Mouse (Mus musculus) intestine, embryonic 14.5 days (tissue): ENCODE measurements around the gene Rchy1. TPM values are rescaled to one million over a fixed set of nuclear protein-coding genes. Genes with fewer than 3 reads are reported as not detected.

Experiments used
- ATAC-seq: fragments of 200-750 bp; cut with Nextera tagmentation; replicated peaks from 2 replicates; pipeline ENCODE4 v1.8.0; 2017; ENCODE audit warnings: low read depth, moderate number of reproducible peaks, moderate TSS enrichment, moderate library complexity; ENCODE audit not compliant: low FRiP score, low TSS enrichment
- DNase-seq: peaks from one replicate; pipeline ENCODE4 v3.0.0-alpha.2; 2018; ENCODE audit warnings: low spot score
- H3K27ac ChIP-seq: fragments of 300-500 bp; sonication (generic); 2 replicates; pipeline ENCODE4 v1.5.1; 2014; ENCODE audit warnings: low read depth, mild to moderate bottlenecking, control low read depth
- H3K27me3 ChIP-seq: fragments of 300-500 bp; sonication (generic); replicated peaks from 2 replicates; pipeline ENCODE4 v1.6.1; 2014; ENCODE audit warnings: low read length, control low read depth; ENCODE audit not compliant: control insufficient read depth, insufficient read depth
- H3K36me3 ChIP-seq: fragments of 300-500 bp; sonication (generic); 2 replicates; pipeline ENCODE4 v1.6.1; 2014; ENCODE audit warnings: low read length, control low read depth; ENCODE audit not compliant: control insufficient read depth, insufficient read depth
- H3K4me1 ChIP-seq: fragments of 300-500 bp; sonication (generic); replicated peaks from 2 replicates; pipeline ENCODE4 v1.6.1; 2014; ENCODE audit warnings: low read length, control low read depth, mixed read lengths; ENCODE audit not compliant: control insufficient read depth, insufficient read depth
- H3K4me2 ChIP-seq: fragments of 300-500 bp; sonication (generic); 2 replicates; pipeline ENCODE4 v1.6.1; 2014; ENCODE audit warnings: low read length
- H3K4me3 ChIP-seq: fragments of 300-500 bp; sonication (generic); 2 replicates; pipeline ENCODE4 v1.5.1; 2014; ENCODE audit warnings: low read depth, low read length, control low read depth, mixed read lengths
- H3K9ac ChIP-seq: fragments of 300-500 bp; sonication (generic); 2 replicates; pipeline ENCODE4 v1.6.1; 2014; ENCODE audit warnings: mild to moderate bottlenecking, low read length
- H3K9me3 ChIP-seq: fragments of 300-500 bp; sonication (generic); 2 replicates; pipeline ENCODE4 v1.6.1; 2016; ENCODE audit warnings: low read length, control low read depth; ENCODE audit not compliant: control insufficient read depth
- WGBS: fragments of 180-500 bp; shearing (Covaris S2); extraction: QIAGEN DNeasy Blood & Tissue Kit; methylation state at CpG from one replicate; pipeline ENCODE4 v1.1.7; 2014; 5-methylcytosine and 5-hydroxymethylcytosine counted together
- polyA plus RNA-seq: library from polyadenylated mRNA; unstranded; fragments of >200 nt; fragmentation: Nextera tagmentation; extraction: Ambion mirVana; gene quantifications from 2 replicates; pipeline ENCODE4 v1.2.1, GENCODE M21; 2014

The Rchy1 gene
- polyA plus RNA-seq, 1 experiment from 2014 or later, result 51.3 TPM

- no peaks in the 10 kb centered on the region for H3K9me3 ChIP-seq
- DNase-seq (no peak), ATAC-seq (no peak)
- no peaks in the 10 kb centered on the region for H3K27me3 ChIP-seq
- no peak overlapping the region for H3K27ac ChIP-seq
- H3K4me2 ChIP-seq, result no peak overlapping the region
- WGBS, result 63% methylated on average over 10 of the region's 10 CpGs
- H3K36me3 ChIP-seq, result no peaks in the 10 kb centered on the region
- no peak overlapping the region for H3K9ac ChIP-seq
- no peaks in the 10 kb centered on the region for H3K4me1 ChIP-seq
- H3K4me3 ChIP-seq, result no peak overlapping the region
Measured at GRCm38 (mm10) chr5:91909010-91909620, 53.8 kb downstream of the Rchy1 start.

Other genes starting within 250 kb of the Rchy1 start
- not detected in 2 replicates for gene Odaph, start 24.4 kb upstream of the Rchy1 start, polyA plus RNA-seq
- 2.5 and 2.6 TPM in 2 replicates for gene Cdkl2, start 80.8 kb upstream of the Rchy1 start, polyA plus RNA-seq
- gene G3bp2, start 120.7 kb upstream of the Rchy1 start, polyA plus RNA-seq, result 192 and 202 TPM in 2 replicates
- 30.8 and 31.5 TPM in 2 replicates for gene Uso1, start 174.9 kb upstream of the Rchy1 start, polyA plus RNA-seq